In genomic region chr1:75236117-75237050, GRCm38 (mm10) we compare ENCODE assay signal across 8 mouse cellular contexts. TPM values are rescaled to one million over a fixed set of nuclear protein-coding genes. Genes with fewer than 3 reads are reported as not detected.
DNase-seq lines count a peak whose midpoint lies in the region; ATAC-seq lines count a peak whose summit lies in the region.

Gene Dnajb2, plus strand, starts transcription at chr1:75236406.

- H3K4me3 ChIP-seq in intestine, embryonic 14.5 days (ENCODE audit: low read depth, low read length): peak within 1 kb of the TSS; percentile 69

- H3K4me1 ChIP-seq in intestine, embryonic 14.5 days (replicated peaks; ENCODE audit: control insufficient read depth, insufficient read depth, low read length): peaks cover 6% of the 10 kb centered on the region; the same call in 1 of the 2 replicates

- peak; percentile 85 to 87 for DNase-seq in adrenal gland, adult 18-20 months (ENCODE audit: low spot score in 2 of 2)
- peak; percentile 89 for DNase-seq in embryo, embryonic 11 days
- peak; percentile 83 to 87 for DNase-seq in gastrocnemius, postnatal 36 days
- peak; percentile 85 for DNase-seq in intestine, embryonic 14.5 days (ENCODE audit: low spot score)
- peak; percentile 81 to 91 for DNase-seq in left cerebral cortex, postnatal 25 days (ENCODE audit: low spot score in 2 of 2)
- peak; percentile 87 for DNase-seq in right cerebral cortex, postnatal 25 days
- DNase-seq in urinary bladder, postnatal 36 days (ENCODE audit: low spot score in 2 of 2): peak; percentile 84 to 89

- H3K27ac ChIP-seq in intestine, embryonic 14.5 days (ENCODE audit: low read depth): peak within 1 kb of the TSS; percentile 64

- intact Hi-C loops in gastrocnemius, postnatal 36 days (cut with DNase I): no loop called here
- intact Hi-C loops in left cerebral cortex, postnatal 25 days (cut with DNase I): loop anchor here (1.0 to 2.0 kb wide), 2 partner anchors 17 to 26 kb away; partner anchors contain the start of genes Glb1l, Stk16 and Tuba4a

- H3K27me3 ChIP-seq in intestine, embryonic 14.5 days (replicated peaks; ENCODE audit: control insufficient read depth, insufficient read depth, low read length): no peaks in the 10 kb centered on the region

- H3K9ac ChIP-seq in intestine, embryonic 14.5 days (ENCODE audit: low read length): peak within 1 kb of the TSS; percentile 81

- no peaks in the 10 kb centered on the region for H3K9me3 ChIP-seq in intestine, embryonic 14.5 days (ENCODE audit: control insufficient read depth, low read length)

- ATAC-seq in intestine, embryonic 14.5 days (replicated peaks; ENCODE audit: low FRiP score, low TSS enrichment, low read depth): peak; percentile 93
- peak; percentile 87 for ATAC-seq in megakaryocyte-erythroid progenitor cell, adult 5-6 weeks (replicated peaks; ENCODE audit: low FRiP score, low TSS enrichment, poor library complexity, severe bottlenecking)

- peak within 1 kb of the TSS; percentile 84 for H3K4me2 ChIP-seq in intestine, embryonic 14.5 days (ENCODE audit: low read length)

- peaks cover 6% of the 10 kb centered on the region; the same call in 1 of the 2 replicates for H3K36me3 ChIP-seq in intestine, embryonic 14.5 days (ENCODE audit: control insufficient read depth, insufficient read depth, low read length)

- under 1% methylated on average over 64 of the region's 64 CpGs for WGBS in intestine, embryonic 14.5 days

RNA-seq across cellular contexts. Expression of gene Dnajb2, which starts in this region (rescaled TPM):
- 100 to 1,000 TPM; 118 to 204 TPM for total RNA-seq in adrenal gland, adult 18-20 months (2021)
- 10 to 100 TPM; 63.1 to 67.1 TPM for total RNA-seq in gastrocnemius, postnatal 36 days (2021)
- polyA plus RNA-seq in intestine, embryonic 14.5 days (2014; fragmentation: Nextera tagmentation; extraction: Ambion mirVana): 14.2 TPM in 2 replicates
- 10 to 100 TPM; 86.2 to 91.0 TPM for total RNA-seq in left cerebral cortex, postnatal 25 days (2021)
- total RNA-seq in megakaryocyte-erythroid progenitor cell, adult 5-6 weeks (2014; fragmentation: Nextera tagmentation): 15.2 and 18.3 TPM in 2 replicates
- 14.2 and 21.7 TPM in 2 replicates for total RNA-seq in megakaryocyte-erythroid progenitor cell, adult 5-6 weeks (2017)

Comparison
In these comparisons a context has a peak if more than half of its experiments do, and no peak if none do; other contexts are left out.
1. Peak in every context shown above with its lines: DNase-seq, ATAC-seq, H3K4me3 ChIP-seq and H3K27ac ChIP-seq.